Mouse (Mus musculus): ENCODE data around the gene Lrrn3. TPM values are rescaled to one million over a fixed set of nuclear protein-coding genes. Genes with fewer than 3 reads are reported as not detected.

Gene Lrrn3
- polyA plus RNA-seq, 1 experiment from 2014 or later = 68.8 TPM

- no peak overlapping the region for H3K4me2 ChIP-seq (replicated peaks)
- 83% methylated on average over 4 of the region's 4 CpGs for WGBS
Measured at GRCm38 (mm10) chr12:41417961-41418360, 68.3 kb downstream of the Lrrn3 start.

GRCm38 (mm10) chr12:41417099-41417498 lies 69.1 kb downstream of the Lrrn3 start:
- Histone ChIP-seq H3K9me3 (replicated peaks) (no peaks in the 10 kb centered on the region), H3K36me3 (no peaks in the 10 kb centered on the region), H3K4me2 (replicated peaks) (no peak overlapping the region), H3K4me3 (no peak overlapping the region), H3K9ac (no peak overlapping the region), H3K27ac (no peak overlapping the region), H3K27me3 (no peaks in the 10 kb centered on the region), H3K4me1 (no peaks in the 10 kb centered on the region)
- no peak for ATAC-seq (ENCODE audit: low FRiP score)
- WGBS = 69% methylated on average over 3 of the region's 3 CpGs

More at GRCm38 (mm10) chr12:41417961-41418360, 68.3 kb downstream of the Lrrn3 start:
- H3K27ac ChIP-seq = no peak overlapping the region
- H3K27me3 ChIP-seq = no peaks in the 10 kb centered on the region
- no peaks in the 10 kb centered on the region for H3K9me3 ChIP-seq (replicated peaks)
- H3K36me3 ChIP-seq = no peaks in the 10 kb centered on the region
- no peak overlapping the region for H3K9ac ChIP-seq
- no peaks in the 10 kb centered on the region for H3K4me1 ChIP-seq
- no peak for ATAC-seq (ENCODE audit: low FRiP score)
- H3K4me3 ChIP-seq = no peak overlapping the region

GRCm38 (mm10) chr12:41416635-41417034 lies 69.6 kb downstream of the Lrrn3 start:
- Histone ChIP-seq H3K9me3 (replicated peaks) (no peaks in the 10 kb centered on the region), H3K4me2 (replicated peaks) (no peak overlapping the region), H3K4me1 (no peaks in the 10 kb centered on the region), H3K36me3 (no peaks in the 10 kb centered on the region), H3K4me3 (no peak overlapping the region), H3K27ac (no peak overlapping the region), H3K9ac (no peak overlapping the region), H3K27me3 (no peaks in the 10 kb centered on the region)
- no peak for ATAC-seq (ENCODE audit: low FRiP score)

- WGBS = 64% methylated on average over 3 of the region's 3 CpGs
- no peak overlapping the region for H3K9ac ChIP-seq
- H3K27ac ChIP-seq = no peak overlapping the region
Measured at GRCm38 (mm10) chr12:41409431-41409830, 76.8 kb downstream of the Lrrn3 start.

GRCm38 (mm10) chr12:41401923-41402322 lies 84.3 kb downstream of the Lrrn3 start:
- H3K36me3 ChIP-seq = no peaks in the 10 kb centered on the region
- H3K9me3 ChIP-seq (replicated peaks) = no peaks in the 10 kb centered on the region
- H3K27me3 ChIP-seq = no peaks in the 10 kb centered on the region
- WGBS = 76% methylated on average over 3 of the region's 3 CpGs
- H3K4me1 ChIP-seq = no peaks in the 10 kb centered on the region
- no peak for ATAC-seq (ENCODE audit: low FRiP score)
- H3K4me3 ChIP-seq = no peak overlapping the region
- H3K9ac ChIP-seq = no peak overlapping the region
- H3K27ac ChIP-seq = no peak overlapping the region
- H3K4me2 ChIP-seq (replicated peaks) = no peak overlapping the region

More at GRCm38 (mm10) chr12:41409431-41409830, 76.8 kb downstream of the Lrrn3 start:
- Histone ChIP-seq H3K27me3 (no peaks in the 10 kb centered on the region), H3K9me3 (replicated peaks) (no peaks in the 10 kb centered on the region), H3K36me3 (no peaks in the 10 kb centered on the region), H3K4me2 (replicated peaks) (no peak overlapping the region), H3K4me1 (no peaks in the 10 kb centered on the region), H3K4me3 (no peak overlapping the region)
- ATAC-seq (ENCODE audit: low FRiP score) = no peak

Data from hindbrain, embryonic 12.5 days (tissue).